Mouse (Mus musculus): ENCODE data around the gene Ago3.
A peak's percentile ranks its signal among the peaks of the same experiment; 100 is the strongest.

Gene Ago3

DNA sequence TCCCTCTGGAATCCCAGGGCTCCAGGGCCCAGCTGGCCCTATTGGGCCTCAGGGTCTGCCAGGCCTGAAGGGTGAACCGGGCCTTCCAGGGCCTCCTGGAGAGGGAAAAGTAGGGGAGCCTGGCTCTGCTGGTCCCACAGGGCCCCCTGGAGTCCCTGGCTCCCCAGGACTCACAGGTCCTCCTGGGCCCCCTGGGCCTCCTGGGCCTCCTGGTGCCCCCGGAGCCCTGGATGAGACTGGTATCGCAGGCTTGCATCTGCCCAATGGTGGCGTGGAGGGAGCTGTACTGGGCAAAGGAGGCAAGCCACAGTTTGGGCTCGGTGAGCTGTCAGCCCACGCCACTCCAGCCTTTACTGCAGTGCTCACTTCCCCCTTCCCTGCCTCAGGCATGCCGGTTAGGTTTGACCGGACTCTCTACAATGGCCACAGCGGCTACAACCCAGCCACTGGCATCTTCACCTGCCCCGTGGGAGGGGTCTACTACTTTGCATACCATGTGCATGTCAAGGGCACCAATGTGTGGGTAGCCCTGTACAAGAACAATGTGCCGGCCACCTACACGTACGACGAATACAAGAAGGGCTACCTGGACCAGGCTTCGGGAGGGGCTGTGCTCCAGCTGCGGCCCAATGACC is 117.7 kb downstream of the Ago3 start:
- TF ChIP-seq NANOG (IDR thresholded peaks at IDR 0.05; ENCODE audit: borderline replicate concordance, low read length), result no peak
- TF ChIP-seq POU5F1 (IDR thresholded peaks at IDR 0.05; ENCODE audit: borderline replicate concordance, low read length), result no peak
- TF ChIP-seq CTCF (conservative IDR thresholded peaks at IDR 0.05; ENCODE audit: low read length), result no peak
- H3K4me1 ChIP-seq (replicated peaks; ENCODE audit: low read depth, low read length), result peaks cover 51% of the 10 kb centered on the region
- no peaks in the 10 kb centered on the region for H3K9me3 ChIP-seq (ENCODE audit: low read length)
- H3K27me3 ChIP-seq (ENCODE audit: insufficient read depth, low read length), result peaks cover 16% of the 10 kb centered on the region
- H3K36me3 ChIP-seq (ENCODE audit: insufficient read depth, low read length), result peaks cover 24% of the 10 kb centered on the region
- H3K4me3 ChIP-seq (replicated peaks; ENCODE audit: low read length), result no peak overlapping the region

DNA sequence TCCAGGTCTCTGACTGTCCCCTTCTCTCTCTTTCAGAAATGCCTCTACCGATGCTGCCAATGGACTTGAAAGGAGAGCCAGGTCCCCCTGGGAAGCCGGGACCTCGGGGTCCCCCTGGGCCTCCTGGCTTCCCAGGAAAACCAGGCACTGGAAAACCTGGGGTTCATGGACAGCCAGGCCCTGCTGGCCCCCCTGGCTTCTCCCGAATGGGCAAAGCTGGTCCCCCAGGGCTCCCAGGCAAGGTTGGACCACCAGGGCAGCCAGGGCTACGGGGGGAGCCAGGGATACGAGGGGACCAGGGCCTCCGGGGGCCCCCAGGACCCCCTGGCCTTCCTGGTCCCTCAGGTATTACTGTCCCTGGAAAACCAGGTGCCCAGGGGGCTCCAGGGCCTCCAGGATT is 119.0 kb downstream of the Ago3 start:
- peaks cover 11% of the 10 kb centered on the region for H3K36me3 ChIP-seq (ENCODE audit: insufficient read depth, low read length)

DNA sequence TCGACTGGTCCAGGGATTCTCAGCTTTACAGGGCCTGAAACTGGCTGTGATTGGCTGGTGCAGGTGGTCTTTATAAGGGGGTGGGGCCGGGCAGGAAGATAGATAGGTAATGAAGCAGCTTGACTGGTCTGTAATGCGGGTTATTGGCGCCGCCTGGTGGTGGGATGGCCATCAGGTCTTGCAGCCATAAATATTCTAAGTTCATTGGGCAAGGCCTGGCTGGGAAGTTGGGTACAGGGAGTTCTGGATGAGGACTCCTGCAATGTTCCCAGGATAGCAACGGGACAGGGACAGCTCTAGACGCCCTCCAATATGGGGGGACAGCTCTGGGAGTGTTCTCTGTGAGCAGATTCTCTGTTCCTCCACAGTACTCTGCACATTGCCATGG is 119.4 kb downstream of the Ago3 start:
- Histone ChIP-seq H3K27me3 (ENCODE audit: insufficient read depth, low read length) (peaks cover 16% of the 10 kb centered on the region), H3K4me1 (replicated peaks; ENCODE audit: low read depth, low read length) (peaks cover 39% of the 10 kb centered on the region), H3K4me3 (replicated peaks; ENCODE audit: low read length) (peak overlapping the region; percentile 71), H3K36me3 (ENCODE audit: insufficient read depth, low read length) (peaks cover 8% of the 10 kb centered on the region), H3K9me3 (ENCODE audit: low read length) (no peaks in the 10 kb centered on the region)
- TF ChIP-seq NANOG (IDR thresholded peaks at IDR 0.05; ENCODE audit: borderline replicate concordance, low read length) (no peak), POU5F1 (IDR thresholded peaks at IDR 0.05; ENCODE audit: borderline replicate concordance, low read length) (no peak), CTCF (conservative IDR thresholded peaks at IDR 0.05; ENCODE audit: low read length) (peak; percentile 94)

More for the DNA sequence above, 119.0 kb downstream of the Ago3 start:
- Histone ChIP-seq H3K27me3 (ENCODE audit: insufficient read depth, low read length) (peaks cover 16% of the 10 kb centered on the region), H3K4me3 (replicated peaks; ENCODE audit: low read length) (peak overlapping the region; percentile 71; the same call in 1 of the 2 replicates), H3K4me1 (replicated peaks; ENCODE audit: low read depth, low read length) (peaks cover 40% of the 10 kb centered on the region), H3K9me3 (ENCODE audit: low read length) (no peaks in the 10 kb centered on the region)
- no peak for TF ChIP-seq NANOG (IDR thresholded peaks at IDR 0.05; ENCODE audit: borderline replicate concordance, low read length)
- TF ChIP-seq CTCF (conservative IDR thresholded peaks at IDR 0.05; ENCODE audit: low read length), result no peak
- TF ChIP-seq POU5F1 (IDR thresholded peaks at IDR 0.05; ENCODE audit: borderline replicate concordance, low read length), result no peak

DNA sequence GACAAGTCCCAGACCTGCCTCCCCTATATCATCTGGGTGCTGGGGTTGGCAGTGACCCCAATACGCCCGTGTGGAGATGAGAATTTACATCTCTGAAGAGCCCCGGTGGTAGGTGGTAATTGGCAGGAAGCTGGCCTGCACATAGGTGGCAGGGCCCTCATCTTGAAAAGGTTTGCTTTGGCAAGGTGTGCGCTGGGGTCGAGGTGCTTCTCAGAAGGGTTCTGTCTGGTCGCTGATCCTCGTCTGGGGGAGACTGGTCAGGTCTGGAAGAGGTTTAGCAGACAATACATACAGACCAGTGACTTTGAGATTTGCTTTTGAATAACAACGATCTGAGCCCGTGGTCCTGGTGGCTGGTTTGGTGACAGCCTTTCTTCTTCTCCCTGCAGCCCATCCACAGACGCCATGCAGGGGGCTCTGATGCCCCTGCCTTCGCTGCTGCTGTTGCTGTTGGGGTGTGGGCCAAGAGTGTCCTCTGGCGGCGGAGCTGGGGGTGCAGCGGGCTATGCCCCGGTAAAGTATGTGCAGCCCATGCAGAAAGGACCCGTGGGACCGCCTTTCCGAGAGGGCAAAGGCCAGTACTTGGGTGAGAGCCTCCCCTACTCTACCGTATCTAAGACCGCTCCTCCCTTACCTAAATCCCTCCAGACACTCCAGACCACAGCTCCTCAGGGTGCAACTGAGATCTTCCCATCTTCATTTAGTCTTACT is 120.0 kb downstream of the Ago3 start:
- no peaks in the 10 kb centered on the region for H3K9me3 ChIP-seq (ENCODE audit: low read length)
- peaks cover 2% of the 10 kb centered on the region; the same call in 1 of the 2 replicates for H3K36me3 ChIP-seq (ENCODE audit: insufficient read depth, low read length)
- peak overlapping the region; percentile 71 for H3K4me3 ChIP-seq (replicated peaks; ENCODE audit: low read length)
- H3K27me3 ChIP-seq (ENCODE audit: insufficient read depth, low read length), result peaks cover 18% of the 10 kb centered on the region
- TF ChIP-seq CTCF (conservative IDR thresholded peaks at IDR 0.05; ENCODE audit: low read length) (no peak), NANOG (IDR thresholded peaks at IDR 0.05; ENCODE audit: borderline replicate concordance, low read length) (no peak), POU5F1 (IDR thresholded peaks at IDR 0.05; ENCODE audit: borderline replicate concordance, low read length) (no peak)
- peaks cover 35% of the 10 kb centered on the region for H3K4me1 ChIP-seq (replicated peaks; ENCODE audit: low read depth, low read length)

DNA sequence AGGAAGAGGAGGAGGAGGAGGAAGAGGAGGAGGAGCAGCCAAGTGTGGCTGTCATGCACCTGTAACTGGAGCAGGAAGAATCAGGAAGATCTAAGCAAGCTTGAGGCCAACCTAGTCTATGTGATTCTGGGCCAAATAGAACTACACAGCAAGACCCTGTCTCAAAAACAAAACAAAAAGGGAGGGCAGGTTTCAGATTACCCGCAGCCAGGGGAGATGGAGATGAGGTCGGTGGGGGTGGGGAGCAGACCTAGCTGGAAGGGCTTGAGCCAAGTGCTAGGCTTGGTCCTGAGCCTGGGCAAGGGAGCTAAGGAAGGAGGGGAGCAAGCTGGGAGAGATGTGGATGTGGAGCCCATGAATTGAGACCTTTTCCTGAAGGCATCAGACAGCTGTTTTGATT is 122.5 kb downstream of the Ago3 start:
- H3K4me3 ChIP-seq (replicated peaks; ENCODE audit: low read length), result no peak overlapping the region
- peaks cover 39% of the 10 kb centered on the region for H3K27me3 ChIP-seq (ENCODE audit: insufficient read depth, low read length)
- peaks cover 31% of the 10 kb centered on the region for H3K4me1 ChIP-seq (replicated peaks; ENCODE audit: low read depth, low read length)
- H3K9me3 ChIP-seq (ENCODE audit: low read length), result no peaks in the 10 kb centered on the region
- H3K36me3 ChIP-seq (ENCODE audit: insufficient read depth, low read length), result no peaks in the 10 kb centered on the region
- TF ChIP-seq NANOG (IDR thresholded peaks at IDR 0.05; ENCODE audit: borderline replicate concordance, low read length) (no peak), CTCF (conservative IDR thresholded peaks at IDR 0.05; ENCODE audit: low read length) (no peak), POU5F1 (IDR thresholded peaks at IDR 0.05; ENCODE audit: borderline replicate concordance, low read length) (no peak)

DNA sequence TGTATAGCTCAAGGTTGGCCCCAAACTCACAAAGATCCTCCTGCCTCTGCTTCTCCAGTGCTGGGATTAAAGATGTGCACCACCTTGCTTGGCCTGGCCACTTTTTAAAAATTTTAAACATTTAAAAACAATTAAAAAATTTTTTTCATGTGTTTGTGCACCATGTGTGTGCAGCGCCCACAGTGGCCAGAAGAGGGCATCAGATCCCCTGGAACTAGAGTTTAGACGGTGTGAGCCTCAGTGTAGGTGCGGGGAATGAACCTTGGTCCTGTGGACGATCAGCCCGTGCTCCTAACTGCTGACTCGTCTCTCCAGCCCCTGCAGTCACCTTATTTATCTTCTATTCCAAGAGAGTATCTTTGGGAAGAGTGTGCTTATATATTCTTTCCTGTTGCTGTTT is 123.3 kb downstream of the Ago3 start:
- Histone ChIP-seq H3K4me3 (replicated peaks; ENCODE audit: low read length) (no peak overlapping the region), H3K36me3 (ENCODE audit: insufficient read depth, low read length) (no peaks in the 10 kb centered on the region), H3K27me3 (ENCODE audit: insufficient read depth, low read length) (peaks cover 47% of the 10 kb centered on the region), H3K9me3 (ENCODE audit: low read length) (no peaks in the 10 kb centered on the region), H3K4me1 (replicated peaks; ENCODE audit: low read depth, low read length) (peaks cover 39% of the 10 kb centered on the region)
- TF ChIP-seq POU5F1 (IDR thresholded peaks at IDR 0.05; ENCODE audit: borderline replicate concordance, low read length) (no peak), CTCF (conservative IDR thresholded peaks at IDR 0.05; ENCODE audit: low read length) (peak; percentile 79)

DNA sequence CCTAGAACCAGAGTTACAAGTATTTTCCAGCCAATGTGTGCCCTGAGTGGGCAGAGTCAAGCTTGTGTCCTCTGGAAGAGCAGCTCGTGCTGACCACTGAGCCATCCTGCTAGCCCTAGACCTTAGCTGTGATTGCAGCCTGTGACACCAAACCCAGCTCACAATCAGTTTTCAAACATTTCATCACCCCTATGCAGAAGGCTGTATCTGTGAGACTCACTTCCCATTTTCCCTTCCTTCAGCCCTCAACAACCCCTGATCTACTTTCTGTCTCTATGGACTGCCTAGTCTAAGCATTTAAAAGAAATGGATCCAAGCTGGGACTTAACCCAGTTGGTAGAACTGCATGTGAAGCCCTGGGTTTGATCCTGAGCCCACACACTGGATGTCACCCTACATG is 123.9 kb downstream of the Ago3 start:
- no peak for TF ChIP-seq CTCF (conservative IDR thresholded peaks at IDR 0.05; ENCODE audit: low read length)
- TF ChIP-seq NANOG (IDR thresholded peaks at IDR 0.05; ENCODE audit: borderline replicate concordance, low read length), result no peak
- TF ChIP-seq POU5F1 (IDR thresholded peaks at IDR 0.05; ENCODE audit: borderline replicate concordance, low read length), result no peak
- no peaks in the 10 kb centered on the region for H3K9me3 ChIP-seq (ENCODE audit: low read length)
- peaks cover 44% of the 10 kb centered on the region for H3K4me1 ChIP-seq (replicated peaks; ENCODE audit: low read depth, low read length)
- peaks cover 53% of the 10 kb centered on the region for H3K27me3 ChIP-seq (ENCODE audit: insufficient read depth, low read length)
- H3K36me3 ChIP-seq (ENCODE audit: insufficient read depth, low read length), result no peaks in the 10 kb centered on the region
- no peak overlapping the region for H3K4me3 ChIP-seq (replicated peaks; ENCODE audit: low read length)

DNA sequence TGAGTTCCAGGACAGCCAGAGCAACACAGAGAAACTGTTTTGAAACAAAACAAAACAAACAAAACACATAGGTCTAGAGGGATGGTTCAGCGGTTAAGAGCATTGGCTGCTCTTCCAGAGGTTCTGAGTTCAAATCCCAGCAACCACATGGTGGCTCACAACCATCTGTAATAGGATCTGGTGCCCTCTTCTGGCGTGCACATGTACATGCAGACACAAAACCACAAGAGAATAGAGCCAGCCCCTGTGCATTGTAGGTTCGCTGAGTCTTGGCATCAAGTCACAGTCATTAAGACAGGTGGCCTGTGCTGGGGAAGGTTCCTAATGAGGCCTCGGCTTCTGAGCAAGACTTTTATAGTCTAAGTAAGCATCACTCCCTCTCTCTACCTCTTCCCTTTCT is 125.5 kb downstream of the Ago3 start:
- Histone ChIP-seq H3K4me1 (replicated peaks; ENCODE audit: low read depth, low read length) (peaks cover 42% of the 10 kb centered on the region), H3K27me3 (ENCODE audit: insufficient read depth, low read length) (peaks cover 61% of the 10 kb centered on the region)
- TF ChIP-seq POU5F1 (IDR thresholded peaks at IDR 0.05; ENCODE audit: borderline replicate concordance, low read length) (no peak), CTCF (conservative IDR thresholded peaks at IDR 0.05; ENCODE audit: low read length) (peak; percentile 32; the same call in 1 of the 2 replicates), NANOG (IDR thresholded peaks at IDR 0.05; ENCODE audit: borderline replicate concordance, low read length) (no peak)

More for the DNA sequence above, 125.5 kb downstream of the Ago3 start:
- no peak overlapping the region for H3K4me3 ChIP-seq (replicated peaks; ENCODE audit: low read length)
- H3K9me3 ChIP-seq (ENCODE audit: low read length), result no peaks in the 10 kb centered on the region
- no peaks in the 10 kb centered on the region for H3K36me3 ChIP-seq (ENCODE audit: insufficient read depth, low read length)

All from E14TG2a.4 (cell line).